Mouse (Mus musculus): Measurements from ENCODE around the gene Rhob. TPM values are rescaled to one million over a fixed set of nuclear protein-coding genes. Genes with fewer than 3 reads are reported as not detected.

Gene Rhob
- total and polyA plus RNA-seq, 2 experiments, result 12.8 to 31.0 TPM

GRCm38 (mm10) chr12:8537291-8537690, 37.5 kb upstream of the Rhob start:
- 93% methylated on average over 5 of the region's 5 CpGs for WGBS

GRCm38 (mm10) chr12:8536221-8536965, 36.6 kb upstream of the Rhob start:
- Histone ChIP-seq H3K27me3 (ENCODE audit: control insufficient read depth, insufficient read depth, low read length) (no peaks in the 10 kb centered on the region), H3K27ac (replicated peaks; ENCODE audit: insufficient read depth, low read depth, low read length) (no peak overlapping the region), H3K9ac (ENCODE audit: low read depth, low read length) (no peak overlapping the region), H3K79me2 (ENCODE audit: control insufficient read depth, insufficient read depth, low read length) (no peaks in the 10 kb centered on the region), H3K4me1 (ENCODE audit: control insufficient read depth, insufficient read depth, low read length) (peaks cover 9% of the 10 kb centered on the region; the same call in 1 of the 2 replicates), H3K36me3 (ENCODE audit: control insufficient read depth, insufficient read depth, low read length) (no peaks in the 10 kb centered on the region), H3K4me3 (ENCODE audit: insufficient read depth, low read depth, low read length) (no peak overlapping the region)
- DNase-seq (ENCODE audit: extremely low read depth, low read depth, low spot score), result no peak
- 79% methylated on average over 9 of the region's 9 CpGs for WGBS
- TF ChIP-seq CTCF (IDR thresholded peaks at IDR 0.05; ENCODE audit: low read depth, low read length), result no peak
- TF ChIP-seq POLR2A (IDR thresholded peaks at IDR 0.05; ENCODE audit: extremely low read depth, insufficient read depth, low read length), result no peak

More at GRCm38 (mm10) chr12:8537291-8537690, 37.5 kb upstream of the Rhob start:
- Histone ChIP-seq H3K27me3 (ENCODE audit: control insufficient read depth, insufficient read depth, low read length) (no peaks in the 10 kb centered on the region), H3K79me2 (ENCODE audit: control insufficient read depth, insufficient read depth, low read length) (no peaks in the 10 kb centered on the region), H3K4me3 (ENCODE audit: insufficient read depth, low read depth, low read length) (no peak overlapping the region), H3K36me3 (ENCODE audit: control insufficient read depth, insufficient read depth, low read length) (no peaks in the 10 kb centered on the region), H3K27ac (replicated peaks; ENCODE audit: insufficient read depth, low read depth, low read length) (no peak overlapping the region), H3K4me1 (ENCODE audit: control insufficient read depth, insufficient read depth, low read length) (peaks cover 9% of the 10 kb centered on the region; the same call in 1 of the 2 replicates), H3K9ac (ENCODE audit: low read depth, low read length) (no peak overlapping the region)
- no peak for DNase-seq (ENCODE audit: extremely low read depth, low read depth, low spot score)
- TF ChIP-seq POLR2A (IDR thresholded peaks at IDR 0.05; ENCODE audit: extremely low read depth, insufficient read depth, low read length) (no peak), CTCF (IDR thresholded peaks at IDR 0.05; ENCODE audit: low read depth, low read length) (no peak)

GRCm38 (mm10) chr12:8535596-8535995, 35.8 kb upstream of the Rhob start:
- no peaks in the 10 kb centered on the region for H3K79me2 ChIP-seq (ENCODE audit: control insufficient read depth, insufficient read depth, low read length)
- TF ChIP-seq POLR2A (IDR thresholded peaks at IDR 0.05; ENCODE audit: extremely low read depth, insufficient read depth, low read length), result no peak
- TF ChIP-seq CTCF (IDR thresholded peaks at IDR 0.05; ENCODE audit: low read depth, low read length), result no peak
- H3K27ac ChIP-seq (replicated peaks; ENCODE audit: insufficient read depth, low read depth, low read length), result no peak overlapping the region
- 75% methylated on average over 7 of the region's 7 CpGs for WGBS
- DNase-seq (ENCODE audit: extremely low read depth, low read depth, low spot score), result no peak
- H3K27me3 ChIP-seq (ENCODE audit: control insufficient read depth, insufficient read depth, low read length), result no peaks in the 10 kb centered on the region
- H3K4me3 ChIP-seq (ENCODE audit: insufficient read depth, low read depth, low read length), result no peak overlapping the region
- H3K36me3 ChIP-seq (ENCODE audit: control insufficient read depth, insufficient read depth, low read length), result no peaks in the 10 kb centered on the region
- peaks cover 9% of the 10 kb centered on the region; the same call in 1 of the 2 replicates for H3K4me1 ChIP-seq (ENCODE audit: control insufficient read depth, insufficient read depth, low read length)
- H3K9ac ChIP-seq (ENCODE audit: low read depth, low read length), result no peak overlapping the region

- 21% methylated on average over 1 of the region's 1 CpGs for WGBS
- TF ChIP-seq POLR2A (IDR thresholded peaks at IDR 0.05; ENCODE audit: extremely low read depth, insufficient read depth, low read length), result no peak
- no peak for TF ChIP-seq CTCF (IDR thresholded peaks at IDR 0.05; ENCODE audit: low read depth, low read length)
- Histone ChIP-seq H3K36me3 (ENCODE audit: control insufficient read depth, insufficient read depth, low read length) (no peaks in the 10 kb centered on the region), H3K27me3 (ENCODE audit: control insufficient read depth, insufficient read depth, low read length) (no peaks in the 10 kb centered on the region), H3K27ac (replicated peaks; ENCODE audit: insufficient read depth, low read depth, low read length) (no peak overlapping the region), H3K79me2 (ENCODE audit: control insufficient read depth, insufficient read depth, low read length) (no peaks in the 10 kb centered on the region), H3K4me3 (ENCODE audit: insufficient read depth, low read depth, low read length) (no peak overlapping the region), H3K9ac (ENCODE audit: low read depth, low read length) (no peak overlapping the region), H3K4me1 (ENCODE audit: control insufficient read depth, insufficient read depth, low read length) (peaks cover 9% of the 10 kb centered on the region; the same call in 1 of the 2 replicates)
- DNase-seq (ENCODE audit: extremely low read depth, low read depth, low spot score), result peak; percentile 77
These were observed 35.1 kb upstream of the Rhob start for GRCm38 (mm10) chr12:8534915-8535314.

GRCm38 (mm10) chr12:8527770-8528169, 28.0 kb upstream of the Rhob start:
- TF ChIP-seq POLR2A (IDR thresholded peaks at IDR 0.05; ENCODE audit: extremely low read depth, insufficient read depth, low read length) (no peak), CTCF (IDR thresholded peaks at IDR 0.05; ENCODE audit: low read depth, low read length) (no peak)
- no peak overlapping the region for H3K27ac ChIP-seq (replicated peaks; ENCODE audit: insufficient read depth, low read depth, low read length)
- no peaks in the 10 kb centered on the region for H3K36me3 ChIP-seq (ENCODE audit: control insufficient read depth, insufficient read depth, low read length)
- no peaks in the 10 kb centered on the region for H3K79me2 ChIP-seq (ENCODE audit: control insufficient read depth, insufficient read depth, low read length)
- WGBS, result 79% methylated on average over 5 of the region's 5 CpGs
- H3K27me3 ChIP-seq (ENCODE audit: control insufficient read depth, insufficient read depth, low read length), result no peaks in the 10 kb centered on the region
- H3K9ac ChIP-seq (ENCODE audit: low read depth, low read length), result no peak overlapping the region
- DNase-seq (ENCODE audit: extremely low read depth, low read depth, low spot score), result no peak
- H3K4me1 ChIP-seq (ENCODE audit: control insufficient read depth, insufficient read depth, low read length), result no peaks in the 10 kb centered on the region
- H3K4me3 ChIP-seq (ENCODE audit: insufficient read depth, low read depth, low read length), result no peak overlapping the region

GRCm38 (mm10) chr12:8527175-8527574, 27.4 kb upstream of the Rhob start:
- H3K79me2 ChIP-seq (ENCODE audit: control insufficient read depth, insufficient read depth, low read length), result no peaks in the 10 kb centered on the region
- no peak overlapping the region for H3K27ac ChIP-seq (replicated peaks; ENCODE audit: insufficient read depth, low read depth, low read length)
- no peak overlapping the region for H3K9ac ChIP-seq (ENCODE audit: low read depth, low read length)
- DNase-seq (ENCODE audit: extremely low read depth, low read depth, low spot score), result no peak
- H3K36me3 ChIP-seq (ENCODE audit: control insufficient read depth, insufficient read depth, low read length), result no peaks in the 10 kb centered on the region
- TF ChIP-seq CTCF (IDR thresholded peaks at IDR 0.05; ENCODE audit: low read depth, low read length), result no peak
- TF ChIP-seq POLR2A (IDR thresholded peaks at IDR 0.05; ENCODE audit: extremely low read depth, insufficient read depth, low read length), result no peak
- 88% methylated on average over 1 of the region's 1 CpGs for WGBS
- H3K4me3 ChIP-seq (ENCODE audit: insufficient read depth, low read depth, low read length), result no peak overlapping the region
- no peaks in the 10 kb centered on the region for H3K4me1 ChIP-seq (ENCODE audit: control insufficient read depth, insufficient read depth, low read length)
- H3K27me3 ChIP-seq (ENCODE audit: control insufficient read depth, insufficient read depth, low read length), result no peaks in the 10 kb centered on the region
